Mouse (Mus musculus) olfactory bulb, adult 2 months (tissue): ENCODE measurements around the gene Ppp3ca.

Experiments
- CTCF ChIP-seq: fragments of 200-500 bp; IDR thresholded peaks from 2 replicates; pipeline ENCODE4 v1.5.1; 2012; ENCODE audit warnings: low read depth, mild to moderate bottlenecking, low read length, moderate library complexity; ENCODE audit not compliant: insufficient read depth
- POLR2A ChIP-seq: fragments of 200-500 bp; IDR thresholded peaks from 2 replicates; pipeline ENCODE4 v1.6.1; 2012; ENCODE audit warnings: mild to moderate bottlenecking, low read depth, low read length, moderate library complexity; ENCODE audit not compliant: insufficient read depth

DNA sequence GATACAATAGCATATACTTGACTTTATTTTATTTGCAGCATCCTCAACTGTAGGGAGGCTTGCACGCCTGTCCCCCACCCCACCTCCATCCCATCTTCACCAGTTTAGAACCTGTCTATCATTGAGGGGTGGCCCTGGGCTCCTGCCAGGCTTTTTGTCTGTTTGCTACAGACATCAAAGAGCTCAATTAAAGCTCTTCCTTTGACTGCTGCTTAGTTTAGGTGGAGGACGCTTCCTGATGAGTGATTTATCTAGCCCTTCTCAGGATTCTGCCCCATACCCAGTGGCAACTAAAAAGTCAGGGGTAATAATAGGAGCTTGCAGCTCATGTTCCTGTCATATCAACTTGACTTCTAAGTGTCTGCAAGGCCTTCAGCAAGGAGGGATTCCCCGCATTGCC lies 239.6 kb downstream of the Ppp3ca start:
- TF ChIP-seq POLR2A (no peak), CTCF (no peak)
